Mouse (Mus musculus) heart, postnatal 0 days (tissue): ENCODE data around the gene Asxl2. TPM values are rescaled to one million over a fixed set of nuclear protein-coding genes. Genes with fewer than 3 reads are reported as not detected.

Source experiments
- ATAC-seq: fragments of 200-750 bp; cut with Nextera tagmentation; 2 replicates; pipeline ENCODE4 v1.8.0; 2017; ENCODE audit warnings: low read depth, moderate number of reproducible peaks, moderate library complexity; ENCODE audit not compliant: insufficient read depth
- DNase-seq: peaks from one replicate; pipeline ENCODE4 v3.0.0-alpha.2; 2016; ENCODE audit warnings: low spot score
- H3K27ac ChIP-seq: fragments of 300-500 bp; sonication (generic); 2 replicates; pipeline ENCODE4 v1.5.1; 2014; ENCODE audit warnings: low read depth, mild to moderate bottlenecking
- H3K27me3 ChIP-seq: fragments of 300-500 bp; sonication (generic); 2 replicates; pipeline ENCODE4 v1.6.1; 2014; ENCODE audit warnings: low read length, mixed read lengths; ENCODE audit not compliant: control insufficient read depth, insufficient read depth
- H3K36me3 ChIP-seq: fragments of 300-500 bp; sonication (generic); replicated peaks from 2 replicates; pipeline ENCODE4 v1.6.1; 2014; ENCODE audit warnings: low read length, mixed read lengths; ENCODE audit not compliant: control insufficient read depth, insufficient read depth
- H3K4me1 ChIP-seq: fragments of 300-500 bp; sonication (generic); 2 replicates; pipeline ENCODE4 v1.6.1; 2014; ENCODE audit warnings: antibody characterized with exemption; ENCODE audit not compliant: control insufficient read depth, insufficient read depth
- H3K4me2 ChIP-seq: fragments of 300-500 bp; sonication (generic); 2 replicates; pipeline ENCODE4 v1.6.1; 2014; ENCODE audit warnings: low read depth, mild to moderate bottlenecking, low read length, moderate library complexity
- H3K4me3 ChIP-seq: fragments of 300-500 bp; sonication (generic); 2 replicates; pipeline ENCODE4 v1.5.1; 2014; ENCODE audit warnings: low read depth, low read length
- H3K9ac ChIP-seq: fragments of 300-500 bp; sonication (generic); replicated peaks from 2 replicates; pipeline ENCODE4 v1.6.1; 2014; ENCODE audit warnings: low read depth, low read length, mixed read lengths
- H3K9me3 ChIP-seq: fragments of 300-500 bp; sonication (generic); replicated peaks from 2 replicates; pipeline ENCODE4 v1.6.1; 2016; ENCODE audit warnings: low read length; ENCODE audit not compliant: control insufficient read depth
- CTCF ChIP-seq: IDR thresholded peaks from 2 replicates; pipeline ENCODE4 v1.5.1; 2016; ENCODE audit warnings: antibody characterized with exemption, control low read depth, low read depth
- EP300 ChIP-seq: IDR thresholded peaks from 2 replicates; pipeline ENCODE4 v1.6.1; 2016; ENCODE audit warnings: antibody characterized with exemption, low read depth
- WGBS: fragments of 180-500 bp; shearing (Covaris S2); extraction: QIAGEN DNeasy Blood & Tissue Kit; methylation state at CpG from one replicate; pipeline ENCODE4 v1.1.7; 2014; 5-methylcytosine and 5-hydroxymethylcytosine counted together
- polyA plus RNA-seq: library from polyadenylated mRNA; unstranded; fragments of >200 nt; fragmentation: Nextera tagmentation; extraction: Ambion mirVana; gene quantifications from 2 replicates; pipeline ENCODE4 v1.2.1, GENCODE M21; 2015
- total RNA-seq: library from RNA; depleted of rRNA; stranded (reverse); fragments of >200 nt; gene quantifications from 2 replicates; pipeline ENCODE4 v1.2.3, GENCODE M21; 2014; ENCODE audit warnings: low replicate concordance

Gene Asxl2
- total and polyA plus RNA-seq, 2 experiments from 2014 or later: 9.5 to 17.5 TPM

- Histone ChIP-seq H3K9me3 (no peaks in the 10 kb centered on the region), H3K9ac (no peak overlapping the region), H3K4me1 (no peaks in the 10 kb centered on the region), H3K27ac (no peak overlapping the region), H3K4me3 (no peak overlapping the region), H3K27me3 (no peaks in the 10 kb centered on the region), H3K4me2 (no peak overlapping the region), H3K36me3 (no peaks in the 10 kb centered on the region)
- 45% methylated on average over 3 of the region's 3 CpGs for WGBS
- DNase-seq (peak; percentile 7), ATAC-seq (no peak)
- no peak for TF ChIP-seq CTCF
- no peak for TF ChIP-seq EP300
These were observed 111.0 kb downstream of the Asxl2 start for GRCm38 (mm10) chr12:3537616-3538015.

- ATAC-seq (no peak), DNase-seq (no peak)
- no peak overlapping the region for H3K27ac ChIP-seq
- no peaks in the 10 kb centered on the region for H3K27me3 ChIP-seq
- H3K4me2 ChIP-seq: no peak overlapping the region
- H3K9me3 ChIP-seq: no peaks in the 10 kb centered on the region
- TF ChIP-seq CTCF: no peak
- TF ChIP-seq EP300: no peak
- WGBS: 90% methylated on average over 1 of the region's 1 CpGs
- H3K4me3 ChIP-seq: no peak overlapping the region
- no peak overlapping the region for H3K9ac ChIP-seq
- H3K4me1 ChIP-seq: no peaks in the 10 kb centered on the region
- no peaks in the 10 kb centered on the region for H3K36me3 ChIP-seq
These were observed 111.4 kb downstream of the Asxl2 start for GRCm38 (mm10) chr12:3538036-3538435.

DNA sequence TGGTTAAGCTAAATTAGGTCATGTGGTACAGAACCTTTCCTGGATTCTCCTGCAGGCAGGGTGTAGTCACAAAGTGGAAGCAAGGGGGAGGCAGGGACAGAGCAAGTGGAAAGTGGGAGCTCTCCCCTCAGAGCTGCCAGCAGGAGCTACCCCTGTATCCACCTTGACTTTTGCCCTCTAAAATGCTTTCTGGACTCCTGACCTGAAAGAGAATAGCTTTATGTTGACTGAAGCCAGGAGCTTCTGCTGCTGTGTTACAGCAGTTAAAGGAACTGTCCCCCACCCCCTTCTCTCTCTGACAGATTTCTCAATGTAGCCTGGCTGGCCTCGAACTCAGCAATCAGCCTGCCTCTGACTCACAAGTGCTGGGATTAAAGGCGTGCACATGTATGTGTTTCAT is 112.9 kb downstream of the Asxl2 start:
- ATAC-seq (no peak), DNase-seq (no peak)
- Histone ChIP-seq H3K27me3 (no peaks in the 10 kb centered on the region), H3K9ac (no peak overlapping the region), H3K36me3 (no peaks in the 10 kb centered on the region), H3K4me3 (no peak overlapping the region), H3K4me2 (no peak overlapping the region), H3K4me1 (no peaks in the 10 kb centered on the region), H3K9me3 (no peaks in the 10 kb centered on the region), H3K27ac (no peak overlapping the region)
- TF ChIP-seq CTCF (no peak), EP300 (no peak)
- 49% methylated on average over 2 of the region's 2 CpGs for WGBS

DNA sequence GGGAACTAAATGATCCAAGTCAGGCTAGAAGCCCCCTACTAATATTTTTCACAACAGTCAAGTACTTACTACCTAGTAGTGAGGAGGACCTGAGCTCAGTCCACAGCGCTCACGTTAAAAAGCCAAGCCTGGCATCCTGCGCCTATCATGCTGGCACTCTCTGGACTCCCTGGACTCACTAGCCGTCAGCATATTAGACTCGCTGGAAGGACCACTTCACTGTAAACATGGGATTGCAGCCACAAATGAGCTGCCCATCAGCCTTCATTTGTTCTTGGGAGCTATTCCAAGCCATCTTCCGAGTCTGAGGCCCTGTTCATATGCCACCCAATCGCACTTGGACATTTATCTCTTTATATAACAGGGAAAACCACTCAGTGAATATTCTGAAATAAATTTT is 114.2 kb downstream of the Asxl2 start:
- no peak for ATAC-seq
- H3K4me1 ChIP-seq: no peaks in the 10 kb centered on the region
- 88% methylated on average over 7 of the region's 7 CpGs for WGBS
- H3K9me3 ChIP-seq: no peaks in the 10 kb centered on the region
- TF ChIP-seq CTCF (no peak), EP300 (no peak)
- no peak overlapping the region for H3K27ac ChIP-seq
- no peaks in the 10 kb centered on the region for H3K27me3 ChIP-seq
- no peak for DNase-seq
- no peak overlapping the region for H3K4me3 ChIP-seq
- no peak overlapping the region for H3K4me2 ChIP-seq
- H3K9ac ChIP-seq: no peak overlapping the region
- H3K36me3 ChIP-seq: no peaks in the 10 kb centered on the region

DNA sequence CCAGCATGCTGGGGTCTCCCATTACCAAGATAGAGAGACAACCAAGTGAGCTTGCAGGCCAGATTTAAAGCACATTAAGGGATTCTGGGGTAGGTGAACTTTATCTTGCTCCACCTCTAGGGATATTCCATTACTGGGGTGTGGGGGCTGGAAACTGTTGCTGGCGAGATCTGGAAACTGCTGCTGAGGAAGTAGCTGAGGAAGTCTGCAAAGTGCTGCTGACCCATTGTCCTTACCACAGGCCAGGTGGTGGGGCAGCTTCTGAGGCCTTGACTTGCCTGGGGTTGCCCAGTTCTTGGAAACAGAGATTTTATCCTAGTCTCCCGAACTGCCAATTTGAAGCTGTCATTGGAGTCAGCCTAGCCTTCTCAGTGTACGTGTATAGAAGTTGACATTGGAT is 118.8 kb downstream of the Asxl2 start:
- no peak for ATAC-seq
- Histone ChIP-seq H3K4me2 (no peak overlapping the region), H3K9ac (no peak overlapping the region), H3K9me3 (no peaks in the 10 kb centered on the region), H3K27me3 (no peaks in the 10 kb centered on the region), H3K4me3 (no peak overlapping the region), H3K27ac (no peak overlapping the region), H3K4me1 (peaks cover 5% of the 10 kb centered on the region; the same call in 1 of the 2 replicates), H3K36me3 (no peaks in the 10 kb centered on the region)
- WGBS: 73% methylated on average over 3 of the region's 3 CpGs
- DNase-seq: no peak
- no peak for TF ChIP-seq CTCF
- no peak for TF ChIP-seq EP300

DNA sequence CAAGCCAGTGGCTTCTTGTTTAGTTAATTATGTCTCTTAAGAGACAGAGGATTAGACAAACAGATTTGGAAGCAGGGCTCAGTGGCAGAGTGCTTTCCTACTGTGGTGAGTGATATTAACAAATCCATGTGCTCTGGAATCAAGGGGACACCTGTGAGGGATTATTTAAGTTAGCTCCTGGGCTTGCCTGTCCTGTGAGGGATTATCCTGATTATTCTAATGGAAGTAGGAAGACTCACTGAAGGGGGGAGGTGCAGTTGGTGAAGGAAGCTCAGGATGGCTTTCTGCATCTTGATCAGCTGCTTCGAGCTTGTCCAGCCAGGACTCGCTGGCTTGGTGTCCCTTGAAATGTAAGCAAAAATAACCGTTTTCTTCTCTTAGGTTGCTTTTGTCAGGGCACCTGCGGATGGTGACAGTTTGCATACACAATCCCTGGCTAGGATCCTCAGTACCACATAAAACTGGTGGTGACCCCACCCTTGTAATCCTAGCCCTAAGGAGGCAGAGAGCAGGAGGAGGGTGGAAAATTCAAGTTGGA is 119.5 kb downstream of the Asxl2 start:
- TF ChIP-seq EP300 (no peak), CTCF (no peak)
- Histone ChIP-seq H3K4me3 (no peak overlapping the region), H3K4me2 (no peak overlapping the region), H3K9ac (no peak overlapping the region), H3K36me3 (no peaks in the 10 kb centered on the region), H3K27me3 (no peaks in the 10 kb centered on the region), H3K4me1 (peaks cover 5% of the 10 kb centered on the region; the same call in 1 of the 2 replicates), H3K27ac (no peak overlapping the region), H3K9me3 (no peaks in the 10 kb centered on the region)
- ATAC-seq (no peak), DNase-seq (no peak)
- 52% methylated on average over 4 of the region's 4 CpGs for WGBS
